Mouse (Mus musculus): ENCODE measurements around the gene Trcg1. TPM values are rescaled to one million over a fixed set of nuclear protein-coding genes. Genes with fewer than 3 reads are reported as not detected.

Gene Trcg1
- total and polyA plus RNA-seq, 3 experiments, result not detected

- no peak overlapping the region for H3K4me3 ChIP-seq (ENCODE audit: control insufficient read depth in 1 of 2, insufficient read depth in 1 of 2, low read depth in 2 of 2, low read length in 2 of 2)
- H3K36me3 ChIP-seq (ENCODE audit: control insufficient read depth in 1 of 2, insufficient read depth in 2 of 2, low read length in 2 of 2), result peaks cover 0 to 65% of the 10 kb centered on the region in 2 experiments; a peak in 2 of 4 replicates
- H3K9ac ChIP-seq (ENCODE audit: control insufficient read depth, low read depth, low read length, poor library complexity, severe bottlenecking), result no peak overlapping the region; the same call in 1 of the 2 replicates
- no peaks in the 10 kb centered on the region for H3K27me3 ChIP-seq (ENCODE audit: control insufficient read depth in 1 of 2, insufficient read depth in 2 of 2, low read length in 2 of 2)
- H3K79me2 ChIP-seq (ENCODE audit: control insufficient read depth, insufficient read depth, low read length, poor library complexity), result no peaks in the 10 kb centered on the region
- H3K27ac ChIP-seq (ENCODE audit: control insufficient read depth, low read depth, low read length), result peak overlapping the region; percentile 94
- peaks cover 46 to 71% of the 10 kb centered on the region in 2 experiments for H3K4me1 ChIP-seq (ENCODE audit: control insufficient read depth in 1 of 2, insufficient read depth in 2 of 2, low read length in 2 of 2)
- H3K9me3 ChIP-seq (replicated peaks; ENCODE audit: insufficient read depth, low read length), result no peaks in the 10 kb centered on the region
- peak; percentile 90 for DNase-seq (ENCODE audit: low read depth, low spot score)
- TF ChIP-seq GABPA (IDR thresholded peaks at IDR 0.05; ENCODE audit: low read depth, low read length) (no peak), NRF1 (IDR thresholded peaks at IDR 0.05; ENCODE audit: insufficient read depth, low read depth, low read length, poor library complexity, severe bottlenecking) (no peak), MYB (IDR thresholded peaks at IDR 0.05; ENCODE audit: low read depth, low read length) (peak; percentile 98), RCOR1 (IDR thresholded peaks at IDR 0.05; ENCODE audit: low read depth, low read length) (peak; percentile 95), ELF1 (IDR thresholded peaks at IDR 0.05; ENCODE audit: low read depth, low read length) (no peak; the same call in 1 of the 2 replicates), MYC (IDR thresholded peaks at IDR 0.05; ENCODE audit: low read depth, low read length) (0 out of 2 replicates have a peak, but pooled peaks have one; percentile 37), MAX (IDR thresholded peaks at IDR 0.05; ENCODE audit: low read length) (no peak), CTCF (IDR thresholded peaks at IDR 0.05 in 2 of 3, conservative IDR thresholded peaks at IDR 0.05 in 1 of 3; ENCODE audit: control insufficient read depth in 1 of 3, insufficient read depth in 1 of 3, low read depth in 2 of 3, low read length in 3 of 3, poor library complexity in 1 of 3, severe bottlenecking in 1 of 3) (no peak), ZMIZ1 (IDR thresholded peaks at IDR 0.05; ENCODE audit: low read depth, low read length) (no peak), MXI1 (IDR thresholded peaks at IDR 0.05; ENCODE audit: low read depth, low read length) (no peak), CHD2 (IDR thresholded peaks at IDR 0.05; ENCODE audit: low read length) (no peak; the same call in 1 of the 2 replicates), BHLHE40 (IDR thresholded peaks at IDR 0.05; ENCODE audit: borderline replicate concordance, low read depth, low read length) (peak; percentile 75), MAFK (IDR thresholded peaks at IDR 0.05; ENCODE audit: borderline replicate concordance, low read depth, low read length) (no peak), EP300 (IDR thresholded peaks at IDR 0.05; ENCODE audit: low read depth in 1 of 2, low read length in 2 of 2) (peak; percentile 98 to 99), USF1 (IDR thresholded peaks at IDR 0.05; ENCODE audit: low read depth, low read length) (no peak), MAZ (IDR thresholded peaks at IDR 0.05; ENCODE audit: low read depth, low read length) (peak; percentile 39; the same call in 1 of the 2 replicates), ZNF384 (IDR thresholded peaks at IDR 0.05; ENCODE audit: low read depth, low read length) (peak; percentile 12; the same call in 1 of the 2 replicates), KAT2A (conservative IDR thresholded peaks at IDR 0.05; ENCODE audit: low read depth, low read length) (peak; percentile 35; the same call in 1 of the 2 replicates), TBP (IDR thresholded peaks at IDR 0.05; ENCODE audit: low read depth, low read length) (0 out of 2 replicates have a peak, but pooled peaks have one; percentile 12), ZKSCAN1 (IDR thresholded peaks at IDR 0.05; ENCODE audit: low read depth, low read length) (no peak), RAD21 (IDR thresholded peaks at IDR 0.05; ENCODE audit: low read depth, low read length) (no peak), JUND (IDR thresholded peaks at IDR 0.05; ENCODE audit: low read depth, low read length) (peak; percentile 58; the same call in 1 of the 2 replicates), TCF12 (IDR thresholded peaks at IDR 0.05; ENCODE audit: low read depth, low read length) (peak; percentile 98), POLR2AphosphoS2 (IDR thresholded peaks at IDR 0.05; ENCODE audit: low read length) (no peak), SIN3A (IDR thresholded peaks at IDR 0.05; ENCODE audit: low read length) (peak; percentile 95), POLR2AphosphoS5 (IDR thresholded peaks at IDR 0.05; ENCODE audit: borderline replicate concordance, low read depth, low read length) (no peak), MEF2A (IDR thresholded peaks at IDR 0.05; ENCODE audit: extremely low read depth, insufficient replicate concordance, low read depth, low read length, poor library complexity, severe bottlenecking) (peak; percentile 93; the same call in 1 of the 2 replicates), CHD1 (IDR thresholded peaks at IDR 0.05; ENCODE audit: low read depth, low read length) (no peak), NELFE (IDR thresholded peaks at IDR 0.05; ENCODE audit: low read depth, low read length) (peak; percentile 5; the same call in 1 of the 2 replicates), SMC3 (IDR thresholded peaks at IDR 0.05; ENCODE audit: low read depth, low read length) (no peak), ZC3H11A (IDR thresholded peaks at IDR 0.05; ENCODE audit: low read depth, low read length) (no peak), USF2 (IDR thresholded peaks at IDR 0.05; ENCODE audit: borderline replicate concordance in 1 of 2, insufficient read depth in 1 of 2, low read depth in 1 of 2, low read length in 2 of 2) (no peak), POLR2A (IDR thresholded peaks at IDR 0.05; ENCODE audit: control insufficient read depth in 1 of 2, insufficient read depth in 1 of 2, low read depth in 1 of 2, low read length in 2 of 2, poor library complexity in 1 of 2) (no peak), E2F4 (IDR thresholded peaks at IDR 0.05; ENCODE audit: borderline replicate concordance, low read depth, low read length) (no peak), HCFC1 (IDR thresholded peaks at IDR 0.05; ENCODE audit: low read depth, low read length) (peak; percentile 39; the same call in 1 of the 2 replicates), TAL1 (IDR thresholded peaks at IDR 0.05; ENCODE audit: low read length) (peak; percentile 74), UBTF (IDR thresholded peaks at IDR 0.05; ENCODE audit: borderline replicate concordance, insufficient read depth, low read depth, low read length) (no peak)
Observed at GRCm38 (mm10) chr9:57233142-57233541, 3.2 kb upstream of the Trcg1 start.

All from MEL (cell line).